Mouse (Mus musculus) MN1 (cell line): Measurements from ENCODE around the gene Cplx1.
"Not testable (repeated sequence)": the region's sequence is repeated elsewhere in the genome, so short reads cannot be mapped to it uniquely, and the experiment has no call there.

Experiments
- DNase-seq: peaks from one replicate; pipeline ENCODE4 v3.0.0-alpha.2; 2016; ENCODE audit warnings: low spot score

Cplx1 gene

GRCm38 (mm10) chr5:108516655-108517054 lies 33.2 kb downstream of the Cplx1 start:
- DNase-seq: no peak

DNA sequence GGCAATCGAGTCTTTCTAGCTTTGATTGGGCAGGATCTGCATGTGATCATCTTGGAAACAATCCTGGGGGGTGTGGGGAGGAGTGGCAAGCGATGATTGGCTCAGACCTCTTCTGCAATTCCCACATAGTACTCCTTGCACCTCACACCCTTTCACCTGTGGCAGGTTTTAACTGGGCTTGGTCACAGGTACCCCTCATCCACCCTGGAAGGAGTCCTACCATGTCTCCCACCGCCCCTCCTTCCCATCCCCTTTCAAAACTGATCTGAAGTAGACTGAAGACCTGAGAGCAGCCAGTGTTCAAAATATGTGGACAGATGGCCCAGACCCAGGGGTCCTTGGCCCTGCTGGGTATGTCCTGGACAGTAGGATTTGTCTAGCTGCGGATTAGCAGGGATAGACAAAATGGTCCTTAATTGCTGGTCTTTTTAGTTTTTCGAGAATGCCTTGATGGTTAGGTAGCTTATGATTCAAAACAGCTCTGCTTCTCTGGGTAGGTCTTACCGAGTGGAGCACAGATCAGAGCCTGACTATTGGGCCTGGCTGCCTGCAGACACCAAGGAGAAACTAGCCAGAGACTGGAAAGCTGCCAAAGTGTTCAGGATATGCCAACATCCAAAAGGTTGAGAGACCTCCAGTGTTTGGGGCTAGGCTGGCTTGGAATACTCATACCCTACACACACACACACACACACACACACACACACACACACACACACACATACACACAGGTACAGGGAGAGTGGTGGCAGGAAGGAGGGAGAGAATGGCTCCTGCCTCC lies 34.1 kb downstream of the Cplx1 start:
- peak; percentile 53 for DNase-seq

DNA sequence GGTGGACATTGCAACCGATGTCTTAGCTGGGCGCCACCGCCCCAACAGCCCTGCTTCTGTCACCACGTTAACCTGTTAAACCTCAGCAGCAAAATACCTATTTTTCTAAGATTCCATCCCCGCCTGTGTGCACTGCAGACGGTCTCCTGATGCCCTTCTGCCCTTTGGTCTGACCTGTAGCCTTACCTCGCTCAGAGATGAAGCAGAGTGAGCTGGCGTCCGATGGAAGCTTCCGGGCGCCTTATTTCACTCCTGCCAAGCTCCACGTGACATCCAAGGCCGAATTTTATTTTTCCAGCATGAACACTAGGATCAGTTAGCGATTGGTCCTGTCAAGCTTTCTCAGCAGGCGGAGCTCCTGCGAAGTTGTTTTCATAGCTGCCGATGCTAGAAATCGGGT lies 47.5 kb downstream of the Cplx1 start:
- DNase-seq: no peak

- DNase-seq: no peak
Measured at GRCm38 (mm10) chr5:108501573-108501972, 48.3 kb downstream of the Cplx1 start.

- DNase-seq: not testable (repeated sequence)
Measured at GRCm38 (mm10) chr5:108486148-108486547, 63.7 kb downstream of the Cplx1 start.

DNA sequence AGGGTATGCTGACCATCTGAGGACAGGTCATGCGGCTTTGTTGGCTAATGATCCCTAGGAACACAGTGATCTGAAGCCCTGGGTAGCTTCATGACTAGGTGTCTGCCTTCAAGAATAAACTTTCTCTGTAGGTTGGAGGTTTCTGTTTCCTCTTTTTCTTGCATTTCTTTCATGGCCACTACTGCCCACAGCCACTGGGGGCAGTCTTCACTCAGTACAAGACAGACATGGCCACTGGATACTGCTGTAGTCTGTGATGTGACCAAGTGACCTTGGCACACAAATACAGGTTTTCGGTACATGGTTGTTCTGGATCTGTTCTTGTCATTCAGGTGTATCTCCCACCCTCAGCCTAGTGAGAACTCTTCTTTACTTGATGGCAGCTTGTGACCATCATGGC lies 64.6 kb downstream of the Cplx1 start:
- DNase-seq: peak; percentile 15

DNA sequence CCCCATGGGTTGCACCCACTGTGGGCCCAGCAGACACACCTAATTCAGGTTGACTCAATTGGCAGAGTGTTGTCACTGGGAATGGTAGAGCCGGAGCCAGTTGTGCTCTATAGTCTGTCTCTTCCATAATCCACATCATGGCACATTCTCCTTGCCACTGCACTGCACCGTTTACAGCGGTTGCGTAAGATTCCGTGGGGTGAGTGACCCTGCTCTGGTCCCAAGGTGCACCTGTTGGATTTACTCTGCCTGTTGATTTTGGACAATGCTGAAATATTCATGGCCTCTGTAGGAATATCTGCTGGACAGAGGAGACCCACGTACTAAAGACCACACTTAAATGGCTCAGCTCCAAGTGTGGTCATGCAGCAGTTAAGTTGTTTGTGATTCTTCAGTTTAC lies 66.8 kb downstream of the Cplx1 start:
- no peak for DNase-seq

GRCm38 (mm10) chr5:108475977-108476376 lies 73.8 kb downstream of the Cplx1 start:
- no peak for DNase-seq

DNA sequence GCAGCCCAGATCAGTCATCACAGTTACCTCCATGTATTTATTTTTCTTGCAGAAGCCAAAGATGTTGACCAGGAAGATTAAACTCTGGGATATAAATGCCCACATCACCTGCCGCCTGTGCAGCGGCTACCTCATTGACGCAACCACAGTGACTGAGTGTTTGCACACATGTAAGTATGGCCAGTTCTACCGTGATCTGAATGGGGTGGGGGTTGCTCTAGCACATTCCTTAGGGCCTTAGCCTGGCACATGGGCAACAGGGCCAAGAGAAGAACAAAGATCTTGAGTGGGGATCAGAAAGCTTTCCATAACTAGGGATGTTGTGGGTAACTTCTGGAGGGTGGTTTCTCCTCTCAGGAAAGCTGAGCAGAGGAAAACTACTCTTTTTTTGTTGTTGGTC lies 76.1 kb downstream of the Cplx1 start:
- no peak for DNase-seq

DNA sequence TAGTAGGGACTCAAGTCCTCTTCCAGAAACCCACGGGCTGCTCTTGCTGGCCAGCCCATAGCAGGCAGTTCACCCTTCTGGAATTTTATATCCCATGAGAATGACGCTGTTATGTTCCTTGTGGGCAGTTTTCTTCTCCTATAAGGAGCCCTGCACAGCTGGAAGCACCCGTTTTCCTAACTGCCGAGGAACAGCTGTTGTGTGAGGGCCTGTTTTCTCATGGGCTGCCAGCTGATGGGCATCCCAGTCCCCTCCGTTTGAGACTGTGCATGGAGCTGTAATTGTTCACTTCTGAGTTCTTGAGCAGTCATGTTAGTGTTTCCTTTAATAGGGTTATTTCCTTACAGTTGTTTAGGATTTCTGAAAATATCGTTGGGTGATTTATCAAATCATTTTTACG lies 80.2 kb downstream of the Cplx1 start:
- DNase-seq: no peak
